Mouse (Mus musculus): ENCODE measurements around the gene Trim47. TPM values are rescaled to one million over a fixed set of nuclear protein-coding genes. Genes with fewer than 3 reads are reported as not detected.
"Not testable (repeated sequence)": the region's sequence is repeated elsewhere in the genome, so short reads cannot be mapped to it uniquely, and the experiment has no call there.

Trim47 gene
- polyA plus RNA-seq, 1 experiment from 2014 or later: 66.1 TPM

DNA sequence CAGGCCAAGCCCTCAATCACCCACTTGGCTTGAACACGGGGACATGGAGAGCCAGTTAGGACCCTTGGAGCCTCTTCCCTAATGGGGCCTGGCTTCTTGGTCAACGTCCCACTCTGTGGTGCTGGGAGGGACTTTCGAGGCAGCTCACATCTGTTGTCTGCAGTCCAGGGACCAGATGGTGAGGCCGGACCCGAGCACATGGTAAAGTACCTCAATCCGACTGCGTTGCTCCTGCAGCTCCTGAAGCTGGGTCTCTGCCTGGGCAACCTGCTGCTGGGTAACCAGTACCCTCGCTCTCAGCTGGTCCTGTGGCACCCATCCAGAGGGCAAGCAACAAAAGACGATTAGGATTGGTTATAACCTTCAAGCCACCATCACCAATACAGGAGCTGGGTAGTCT is 976 bp upstream of the Trim47 start:
- Histone ChIP-seq H3K27ac (replicated peaks in 1 of 2; ENCODE audit: control insufficient read depth in 1 of 2, insufficient read depth in 1 of 2, low read depth in 2 of 2, low read length in 2 of 2) (0 out of 4 replicates have a peak overlapping the region, but pooled peaks of 1 of the 2 experiments have one; percentile 2), H3K4me3 (ENCODE audit: control insufficient read depth in 1 of 2, insufficient read depth in 1 of 2, low read depth in 1 of 2, low read length in 2 of 2) (no peak overlapping the region), H3K9ac (ENCODE audit: low read length) (peak overlapping the region; percentile 49; the same call in 1 of the 2 replicates), H3K27me3 (ENCODE audit: control insufficient read depth, insufficient read depth, low read length) (no peaks in the 10 kb centered on the region), H3K36me3 (ENCODE audit: control insufficient read depth, insufficient read depth, low read length) (peaks cover 52% of the 10 kb centered on the region), H3K9me3 (ENCODE audit: control insufficient read depth, low read length) (peaks cover 4% of the 10 kb centered on the region; the same call in 1 of the 2 replicates), H3K4me1 (ENCODE audit: control insufficient read depth in 2 of 2, insufficient read depth in 2 of 2, low read length in 2 of 2) (peaks cover 17 to 31% of the 10 kb centered on the region in 2 experiments), H3K4me2 (ENCODE audit: low read length) (no peak overlapping the region)
- WGBS: 78% methylated on average over 9 of the region's 9 CpGs
- no peak for ATAC-seq (ENCODE audit: insufficient number of reproducible peaks, insufficient read depth, low FRiP score, low read depth)

DNA sequence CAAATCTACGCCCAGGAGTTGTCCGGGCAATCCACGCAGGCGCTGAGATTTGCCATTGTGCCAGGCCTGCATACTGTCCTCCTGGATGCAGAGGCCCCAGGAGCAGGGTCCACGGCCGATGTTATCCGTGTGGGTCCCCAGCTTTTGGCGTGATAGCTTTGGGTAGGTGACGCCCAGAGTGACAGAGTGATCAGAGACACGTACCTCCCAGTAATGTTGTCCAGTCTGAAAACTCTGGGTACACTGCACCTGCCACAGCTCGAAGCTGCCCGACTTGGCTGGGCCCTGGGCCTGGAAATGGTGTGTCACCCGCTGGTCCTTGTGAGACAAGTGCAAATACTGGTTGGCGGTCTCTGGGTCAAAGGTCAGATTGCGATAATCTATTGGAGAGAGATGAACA is 749 bp downstream of the Trim47 start:
- H3K9ac ChIP-seq (ENCODE audit: low read length): no peak overlapping the region
- H3K27ac ChIP-seq (replicated peaks in 1 of 2; ENCODE audit: control insufficient read depth in 1 of 2, insufficient read depth in 1 of 2, low read depth in 2 of 2, low read length in 2 of 2): no peak overlapping the region
- H3K4me2 ChIP-seq (ENCODE audit: low read length): no peak overlapping the region
- WGBS: 94% methylated on average over 15 of the region's 15 CpGs
- peaks cover 44% of the 10 kb centered on the region for H3K36me3 ChIP-seq (ENCODE audit: control insufficient read depth, insufficient read depth, low read length)
- no peak overlapping the region for H3K4me3 ChIP-seq (ENCODE audit: control insufficient read depth in 1 of 2, insufficient read depth in 1 of 2, low read depth in 1 of 2, low read length in 2 of 2)
- H3K27me3 ChIP-seq (ENCODE audit: control insufficient read depth, insufficient read depth, low read length): no peaks in the 10 kb centered on the region
- no peak for ATAC-seq (ENCODE audit: insufficient number of reproducible peaks, insufficient read depth, low FRiP score, low read depth)
- peaks cover 14 to 27% of the 10 kb centered on the region in 2 experiments for H3K4me1 ChIP-seq (ENCODE audit: control insufficient read depth in 2 of 2, insufficient read depth in 2 of 2, low read length in 2 of 2)
- H3K9me3 ChIP-seq (ENCODE audit: control insufficient read depth, low read length): peaks cover 4% of the 10 kb centered on the region; the same call in 1 of the 2 replicates

DNA sequence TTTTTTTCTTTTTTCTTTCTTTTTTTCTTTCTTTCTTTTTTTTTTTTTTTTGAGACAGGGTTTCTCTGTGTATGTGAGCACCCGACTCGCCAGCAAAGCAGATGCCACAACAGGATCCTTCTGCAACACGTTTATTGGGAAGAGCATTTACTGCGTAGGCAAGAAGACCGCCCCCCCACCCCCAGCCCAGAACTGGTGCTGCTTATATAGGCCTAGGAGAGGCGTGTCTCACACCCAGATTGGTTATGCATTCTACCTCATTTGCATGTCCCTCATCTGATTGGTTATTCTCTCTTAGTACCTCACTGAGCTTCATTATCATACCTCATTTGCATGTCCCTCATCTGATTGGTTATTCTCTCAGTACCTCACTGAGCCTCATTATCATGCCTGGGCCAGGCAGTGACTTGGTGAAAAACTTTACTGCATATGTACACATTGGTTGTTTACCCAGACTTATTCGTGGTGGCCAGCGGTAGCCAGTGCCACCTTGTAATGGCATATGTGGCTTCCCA is 5.2 kb downstream of the Trim47 start:
- 94% methylated on average over 8 of the region's 8 CpGs for WGBS
- H3K4me2 ChIP-seq (ENCODE audit: low read length); H3K9me3 ChIP-seq (ENCODE audit: control insufficient read depth, low read length); ATAC-seq (ENCODE audit: insufficient number of reproducible peaks, insufficient read depth, low FRiP score, low read depth); H3K4me1 ChIP-seq (ENCODE audit: control insufficient read depth in 2 of 2, insufficient read depth in 2 of 2, low read length in 2 of 2); H3K9ac ChIP-seq (ENCODE audit: low read length); H3K27ac ChIP-seq (replicated peaks in 1 of 2; ENCODE audit: control insufficient read depth in 1 of 2, insufficient read depth in 1 of 2, low read depth in 2 of 2, low read length in 2 of 2); H3K27me3 ChIP-seq (ENCODE audit: control insufficient read depth, insufficient read depth, low read length); H3K4me3 ChIP-seq (ENCODE audit: control insufficient read depth in 1 of 2, insufficient read depth in 1 of 2, low read depth in 1 of 2, low read length in 2 of 2): not testable (repeated sequence)
- peaks cover 39% of the 10 kb centered on the region for H3K36me3 ChIP-seq (ENCODE audit: control insufficient read depth, insufficient read depth, low read length)

DNA sequence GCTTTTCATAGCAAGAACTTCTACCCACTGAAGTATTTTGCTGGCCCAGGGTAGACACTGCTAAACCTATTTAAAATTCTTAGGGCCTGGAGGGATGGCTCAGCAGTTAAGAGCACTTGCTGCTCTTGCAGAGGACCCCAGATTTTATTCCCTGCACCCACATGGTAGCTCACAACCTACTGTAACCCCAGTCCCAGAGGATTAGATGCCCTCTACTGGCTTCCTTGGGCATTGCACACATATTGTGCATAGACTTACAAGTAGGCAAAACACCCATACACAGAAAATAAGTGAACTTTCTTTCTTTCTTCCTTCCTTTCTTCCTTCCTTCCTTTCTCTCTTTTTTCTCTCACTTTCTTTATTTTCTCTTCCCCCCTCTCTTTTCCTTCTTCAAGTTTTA is 9.2 kb downstream of the Trim47 start:
- H3K9me3 ChIP-seq (ENCODE audit: control insufficient read depth, low read length): no peaks in the 10 kb centered on the region
- peaks cover 7% of the 10 kb centered on the region for H3K36me3 ChIP-seq (ENCODE audit: control insufficient read depth, insufficient read depth, low read length)
- H3K4me2 ChIP-seq (ENCODE audit: low read length): no peak overlapping the region
- no peak overlapping the region for H3K27ac ChIP-seq (replicated peaks in 1 of 2; ENCODE audit: control insufficient read depth in 1 of 2, insufficient read depth in 1 of 2, low read depth in 2 of 2, low read length in 2 of 2)
- H3K4me1 ChIP-seq (ENCODE audit: control insufficient read depth in 2 of 2, insufficient read depth in 2 of 2, low read length in 2 of 2): no peaks in the 10 kb centered on the region
- no peak for ATAC-seq (ENCODE audit: insufficient number of reproducible peaks, insufficient read depth, low FRiP score, low read depth)
- no peak overlapping the region for H3K4me3 ChIP-seq (ENCODE audit: control insufficient read depth in 1 of 2, insufficient read depth in 1 of 2, low read depth in 1 of 2, low read length in 2 of 2)
- H3K27me3 ChIP-seq (ENCODE audit: control insufficient read depth, insufficient read depth, low read length): no peaks in the 10 kb centered on the region
- H3K9ac ChIP-seq (ENCODE audit: low read length): no peak overlapping the region

DNA sequence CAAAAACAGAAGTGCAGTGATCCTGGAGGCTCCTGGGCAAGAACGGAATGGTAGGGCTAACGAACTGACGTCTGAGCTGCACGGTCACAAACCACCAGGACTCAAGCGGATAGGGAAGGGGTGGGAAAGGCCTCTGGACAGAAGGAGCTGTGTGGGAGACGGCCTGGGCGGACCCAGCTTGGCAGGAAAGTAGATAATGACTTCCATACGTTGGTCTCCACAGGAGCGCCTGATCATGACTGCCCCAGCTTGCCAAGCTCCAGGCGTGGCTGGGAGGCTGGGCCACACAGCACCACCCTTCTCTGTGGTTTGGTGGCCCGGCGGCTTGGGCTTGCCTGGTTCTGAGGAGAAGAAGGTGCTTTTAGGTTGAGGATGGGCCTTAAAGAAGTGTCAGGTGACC is 9.8 kb downstream of the Trim47 start:
- no peak overlapping the region for H3K9ac ChIP-seq (ENCODE audit: low read length)
- H3K4me3 ChIP-seq (ENCODE audit: control insufficient read depth in 1 of 2, insufficient read depth in 1 of 2, low read depth in 1 of 2, low read length in 2 of 2): no peak overlapping the region
- H3K27me3 ChIP-seq (ENCODE audit: control insufficient read depth, insufficient read depth, low read length): no peaks in the 10 kb centered on the region
- 65% methylated on average over 12 of the region's 12 CpGs for WGBS
- ATAC-seq (ENCODE audit: insufficient number of reproducible peaks, insufficient read depth, low FRiP score, low read depth): peak; percentile 60; the same call in 1 of the 2 replicates
- H3K36me3 ChIP-seq (ENCODE audit: control insufficient read depth, insufficient read depth, low read length): 0 out of 2 replicates have a peak, but pooled peaks cover under 1% of the 10 kb centered on the region
- H3K4me1 ChIP-seq (ENCODE audit: control insufficient read depth in 2 of 2, insufficient read depth in 2 of 2, low read length in 2 of 2): no peaks in the 10 kb centered on the region
- no peak overlapping the region for H3K4me2 ChIP-seq (ENCODE audit: low read length)
- H3K27ac ChIP-seq (replicated peaks in 1 of 2; ENCODE audit: control insufficient read depth in 1 of 2, insufficient read depth in 1 of 2, low read depth in 2 of 2, low read length in 2 of 2): peak overlapping the region in 1 of 2 experiments; percentile 33; a peak in 2 of 4 replicates
- no peaks in the 10 kb centered on the region for H3K9me3 ChIP-seq (ENCODE audit: control insufficient read depth, low read length)

DNA sequence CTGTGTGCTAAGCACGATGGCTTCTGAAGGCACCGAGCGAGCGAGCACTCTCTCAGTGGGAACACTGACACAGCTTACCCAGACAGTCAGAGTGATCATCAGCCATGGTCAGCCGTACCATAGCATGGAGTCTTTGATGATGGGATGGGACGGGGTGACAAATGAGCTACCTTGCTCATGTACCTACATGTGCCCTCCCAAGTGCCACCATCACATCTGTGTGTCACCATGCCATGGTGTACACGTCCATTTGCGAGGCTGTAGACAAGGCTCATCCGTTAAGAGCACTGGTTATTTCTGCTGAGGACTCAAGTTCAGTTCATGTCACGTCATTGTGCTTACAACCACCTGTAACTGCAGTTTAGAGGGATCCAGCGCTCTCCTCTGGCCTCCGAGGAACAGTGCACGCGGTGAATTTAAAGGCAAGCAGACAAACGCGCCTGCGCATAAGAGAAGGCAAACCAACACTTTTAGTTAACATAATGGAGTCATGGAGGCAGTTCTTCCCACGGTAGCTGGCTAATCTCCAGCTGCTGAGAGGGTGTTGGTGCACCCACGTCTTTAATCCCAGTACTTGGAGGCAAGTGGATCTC is 15.3 kb downstream of the Trim47 start:
- no peaks in the 10 kb centered on the region for H3K9me3 ChIP-seq (ENCODE audit: control insufficient read depth, low read length)
- no peaks in the 10 kb centered on the region for H3K27me3 ChIP-seq (ENCODE audit: control insufficient read depth, insufficient read depth, low read length)
- no peak for ATAC-seq (ENCODE audit: insufficient number of reproducible peaks, insufficient read depth, low FRiP score, low read depth)
- peaks cover 14% of the 10 kb centered on the region; the same call in 1 of the 2 replicates for H3K36me3 ChIP-seq (ENCODE audit: control insufficient read depth, insufficient read depth, low read length)
- no peak overlapping the region for H3K4me3 ChIP-seq (ENCODE audit: control insufficient read depth in 1 of 2, insufficient read depth in 1 of 2, low read depth in 1 of 2, low read length in 2 of 2)
- H3K27ac ChIP-seq (replicated peaks in 1 of 2; ENCODE audit: control insufficient read depth in 1 of 2, insufficient read depth in 1 of 2, low read depth in 2 of 2, low read length in 2 of 2): no peak overlapping the region
- 83% methylated on average over 19 of the region's 19 CpGs for WGBS
- H3K4me2 ChIP-seq (ENCODE audit: low read length): no peak overlapping the region
- H3K4me1 ChIP-seq (ENCODE audit: control insufficient read depth in 2 of 2, insufficient read depth in 2 of 2, low read length in 2 of 2): peaks cover 21 to 25% of the 10 kb centered on the region in 2 experiments
- no peak overlapping the region for H3K9ac ChIP-seq (ENCODE audit: low read length)

DNA sequence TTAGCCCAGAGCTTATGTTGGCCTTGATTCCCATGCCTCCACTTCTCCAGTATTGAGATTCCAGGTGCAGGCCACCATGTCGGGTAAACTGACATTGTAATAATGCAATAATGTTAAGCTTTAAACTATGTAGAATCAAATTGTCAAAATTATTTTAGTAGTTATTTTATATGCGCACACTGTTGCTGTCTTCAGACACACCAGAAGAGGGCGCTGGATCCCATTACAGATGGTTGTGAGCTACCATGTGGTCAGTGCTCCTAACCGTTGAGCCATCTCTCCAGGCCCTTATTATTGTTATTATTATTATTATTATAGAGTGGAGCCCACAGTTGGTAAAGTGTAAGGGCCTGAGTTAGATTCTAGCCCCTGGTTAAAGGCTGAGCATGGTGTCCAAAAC is 15.9 kb downstream of the Trim47 start:
- ATAC-seq (ENCODE audit: insufficient number of reproducible peaks, insufficient read depth, low FRiP score, low read depth): no peak
- H3K4me1 ChIP-seq (ENCODE audit: control insufficient read depth in 2 of 2, insufficient read depth in 2 of 2, low read length in 2 of 2): peaks cover 25 to 32% of the 10 kb centered on the region in 2 experiments
- no peaks in the 10 kb centered on the region for H3K9me3 ChIP-seq (ENCODE audit: control insufficient read depth, low read length)
- peak overlapping the region; percentile 68 to 83; a peak in 3 of 4 replicates for H3K27ac ChIP-seq (replicated peaks in 1 of 2; ENCODE audit: control insufficient read depth in 1 of 2, insufficient read depth in 1 of 2, low read depth in 2 of 2, low read length in 2 of 2)
- 79% methylated on average over 4 of the region's 4 CpGs for WGBS
- peaks cover 20% of the 10 kb centered on the region for H3K36me3 ChIP-seq (ENCODE audit: control insufficient read depth, insufficient read depth, low read length)
- H3K4me3 ChIP-seq (ENCODE audit: control insufficient read depth in 1 of 2, insufficient read depth in 1 of 2, low read depth in 1 of 2, low read length in 2 of 2): peak overlapping the region in 1 of 2 experiments; percentile 88; a peak in 1 of 4 replicates
- no peak overlapping the region for H3K9ac ChIP-seq (ENCODE audit: low read length)
- peak overlapping the region; percentile 79 for H3K4me2 ChIP-seq (ENCODE audit: low read length)
- no peaks in the 10 kb centered on the region for H3K27me3 ChIP-seq (ENCODE audit: control insufficient read depth, insufficient read depth, low read length)
